Mouse (Mus musculus): ENCODE measurements around the gene Tbkbp1. TPM values are rescaled to one million over a fixed set of nuclear protein-coding genes. Genes with fewer than 3 reads are reported as not detected.

Gene Tbkbp1
- polyA plus RNA-seq, 1 experiment from 2014 or later: 6.4 TPM

Other genes starting within 250 kb of the Tbkbp1 start
- 112 and 124 TPM in 2 replicates for gene Cdk5rap3, start 235.0 kb downstream of the Tbkbp1 start, polyA plus RNA-seq (2016; fragmentation: Nextera tagmentation; extraction: Ambion mirVana)
- 0.37 and 0.75 TPM in 2 replicates for gene Prr15l, start 223.4 kb downstream of the Tbkbp1 start, polyA plus RNA-seq (2016; fragmentation: Nextera tagmentation; extraction: Ambion mirVana)
- 31.4 and 36.4 TPM in 2 replicates for gene Pnpo, start 207.5 kb downstream of the Tbkbp1 start, polyA plus RNA-seq (2016; fragmentation: Nextera tagmentation; extraction: Ambion mirVana)
- gene Sp2, start 168.5 kb downstream of the Tbkbp1 start, polyA plus RNA-seq (2016; fragmentation: Nextera tagmentation; extraction: Ambion mirVana): 29.5 and 31.4 TPM in 2 replicates
- gene Sp6, start 138.1 kb downstream of the Tbkbp1 start, polyA plus RNA-seq (2016; fragmentation: Nextera tagmentation; extraction: Ambion mirVana): 1.6 and 2.3 TPM in 2 replicates
- gene Scrn2, start 121.6 kb downstream of the Tbkbp1 start, polyA plus RNA-seq (2016; fragmentation: Nextera tagmentation; extraction: Ambion mirVana): 38.3 and 39.4 TPM in 2 replicates
- gene Lrrc46, start 110.1 kb downstream of the Tbkbp1 start, polyA plus RNA-seq (2016; fragmentation: Nextera tagmentation; extraction: Ambion mirVana): 3.5 and 6.8 TPM in 2 replicates
- 78.9 and 80.7 TPM in 2 replicates for gene Mrpl10, start 109.9 kb downstream of the Tbkbp1 start, polyA plus RNA-seq (2016; fragmentation: Nextera tagmentation; extraction: Ambion mirVana)
- gene Osbpl7, start 100.9 kb downstream of the Tbkbp1 start, polyA plus RNA-seq (2016; fragmentation: Nextera tagmentation; extraction: Ambion mirVana): 9.4 and 10.7 TPM in 2 replicates
- gene Tbx21, start 36.2 kb downstream of the Tbkbp1 start, polyA plus RNA-seq (2016; fragmentation: Nextera tagmentation; extraction: Ambion mirVana): 0.29 TPM in 2 replicates
- 62.5 and 88.4 TPM in 2 replicates for gene Kpnb1, start 36.4 kb upstream of the Tbkbp1 start, polyA plus RNA-seq (2016; fragmentation: Nextera tagmentation; extraction: Ambion mirVana)
- 98.7 and 103 TPM in 2 replicates for gene Npepps, start 129.1 kb upstream of the Tbkbp1 start, polyA plus RNA-seq (2016; fragmentation: Nextera tagmentation; extraction: Ambion mirVana)
- gene Mrpl45, start 164.2 kb upstream of the Tbkbp1 start, polyA plus RNA-seq (2016; fragmentation: Nextera tagmentation; extraction: Ambion mirVana): 50.8 and 63.5 TPM in 2 replicates
- gene Gpr179, start 200.6 kb upstream of the Tbkbp1 start, polyA plus RNA-seq (2016; fragmentation: Nextera tagmentation; extraction: Ambion mirVana): 0.07 and 0.09 TPM in 2 replicates
- 3.9 and 4.6 TPM in 2 replicates for gene Socs7, start 211.1 kb upstream of the Tbkbp1 start, polyA plus RNA-seq (2016; fragmentation: Nextera tagmentation; extraction: Ambion mirVana)